Mouse (Mus musculus) intestine, embryonic 15.5 days (tissue): ENCODE results near the gene Glmp. TPM values are rescaled to one million over a fixed set of nuclear protein-coding genes. Genes with fewer than 3 reads are reported as not detected.
"Not testable (repeated sequence)": the region's sequence is repeated elsewhere in the genome, so short reads cannot be mapped to it uniquely, and the experiment has no call there.

Experiments used
- ATAC-seq: fragments of 200-750 bp; cut with Nextera tagmentation; 2 replicates; pipeline ENCODE4 v1.8.0; 2017; ENCODE audit warnings: moderate TSS enrichment, moderate library complexity
- H3K27ac ChIP-seq: fragments of 300-500 bp; sonication (generic); 2 replicates; pipeline ENCODE4 v1.5.1; 2015; ENCODE audit warnings: mild to moderate bottlenecking, inconsistent platforms
- H3K27me3 ChIP-seq: fragments of 300-500 bp; sonication (generic); replicated peaks from 2 replicates; pipeline ENCODE4 v1.6.1; 2015; ENCODE audit warnings: inconsistent platforms
- H3K36me3 ChIP-seq: fragments of 300-500 bp; sonication (generic); 2 replicates; pipeline ENCODE4 v1.6.1; 2015; ENCODE audit warnings: inconsistent platforms
- H3K4me1 ChIP-seq: fragments of 300-500 bp; sonication (generic); replicated peaks from 2 replicates; pipeline ENCODE4 v1.6.1; 2015; ENCODE audit warnings: inconsistent platforms
- H3K4me2 ChIP-seq: fragments of 300-500 bp; sonication (generic); replicated peaks from 2 replicates; pipeline ENCODE4 v1.6.1; 2015; ENCODE audit warnings: mild to moderate bottlenecking, inconsistent platforms
- H3K4me3 ChIP-seq: fragments of 300-500 bp; sonication (generic); replicated peaks from 2 replicates; pipeline ENCODE4 v1.5.1; 2015; ENCODE audit warnings: inconsistent platforms
- H3K9ac ChIP-seq: fragments of 300-500 bp; sonication (generic); 2 replicates; pipeline ENCODE4 v1.6.1; 2015; ENCODE audit warnings: inconsistent platforms
- H3K9me3 ChIP-seq: fragments of 300-500 bp; sonication (generic); 2 replicates; pipeline ENCODE4 v1.6.1; 2016; ENCODE audit warnings: inconsistent platforms
- WGBS: fragments of 180-500 bp; shearing (Covaris S2); methylation state at CpG from one replicate; pipeline ENCODE4 v1.1.7; 2015; 5-methylcytosine and 5-hydroxymethylcytosine counted together
- polyA plus RNA-seq: library from polyadenylated mRNA; unstranded; fragments of >200 nt; fragmentation: Nextera tagmentation; extraction: Ambion mirVana; gene quantifications from 2 replicates; pipeline ENCODE4 v1.2.1, GENCODE M21; 2015

Gene Glmp
- polyA plus RNA-seq, 1 experiment from 2014 or later: 268 TPM

DNA sequence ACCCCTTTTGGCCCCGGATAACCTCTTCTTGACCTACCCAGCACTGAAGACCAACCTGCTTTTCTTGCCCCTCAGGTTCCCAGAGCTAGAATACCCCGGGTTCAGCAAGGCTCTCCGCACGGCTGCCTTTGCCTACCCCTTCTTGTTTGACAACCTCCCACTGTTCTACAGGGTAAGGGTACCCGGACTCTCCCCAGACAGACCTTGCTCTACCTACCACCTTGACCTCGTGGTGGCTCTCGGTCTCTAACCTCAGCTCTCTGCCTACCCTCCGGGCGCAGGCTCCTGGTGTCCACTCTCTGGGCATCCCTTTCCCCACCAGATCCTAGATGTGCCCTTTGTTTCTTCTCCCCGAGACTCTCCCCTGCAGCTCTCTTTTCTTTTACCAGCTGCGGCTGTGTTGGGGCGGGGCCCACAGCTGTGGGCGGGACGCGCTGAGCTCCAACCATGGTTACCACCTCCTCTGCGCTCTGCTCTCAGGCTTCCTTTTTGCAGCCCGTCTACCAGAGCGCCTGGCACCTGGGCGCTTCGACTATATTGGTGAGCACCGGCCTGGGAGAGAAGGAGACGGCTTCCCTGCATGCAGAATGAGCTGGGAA lies 42.1 kb downstream of the Glmp start:
- H3K36me3 ChIP-seq, H3K9ac ChIP-seq, H3K27ac ChIP-seq, H3K4me3 ChIP-seq, H3K9me3 ChIP-seq: not testable (repeated sequence)
- WGBS: 7% methylated on average over 20 of the region's 22 CpGs
- Histone ChIP-seq H3K4me1 (peaks cover 13% of the 10 kb centered on the region), H3K27me3 (peaks cover 14% of the 10 kb centered on the region), H3K4me2 (peak overlapping the region; percentile 55)
- ATAC-seq: peak; percentile 77

- H3K9ac ChIP-seq, H3K4me2 ChIP-seq, H3K27ac ChIP-seq, H3K9me3 ChIP-seq, ATAC-seq, H3K36me3 ChIP-seq, H3K4me3 ChIP-seq: not testable (repeated sequence)
- peaks cover 13% of the 10 kb centered on the region for H3K4me1 ChIP-seq
- 59% methylated on average over 4 of the region's 7 CpGs for WGBS
- peaks cover 14% of the 10 kb centered on the region for H3K27me3 ChIP-seq
These were observed 42.7 kb downstream of the Glmp start for GRCm38 (mm10) chr3:88367517-88367916.

DNA sequence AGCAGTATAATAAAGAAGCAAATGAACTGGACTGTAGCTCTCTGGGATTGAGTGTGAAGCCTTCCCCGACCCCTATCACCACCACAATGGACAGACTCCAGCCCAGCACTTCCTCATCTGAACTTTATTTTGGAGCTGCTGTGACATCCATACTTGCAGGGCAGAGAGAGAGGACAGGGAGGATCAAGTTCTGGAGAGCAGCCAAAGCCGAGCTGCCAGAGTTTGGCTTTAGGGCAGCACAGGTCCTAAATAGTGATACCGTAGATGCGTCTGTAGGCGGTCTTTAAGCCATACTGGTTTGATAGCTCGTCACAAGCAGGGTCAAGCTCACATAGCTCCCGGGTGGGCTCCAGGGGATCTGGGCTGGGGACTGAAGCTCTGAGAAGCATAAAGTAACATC lies 43.7 kb downstream of the Glmp start:
- H3K9ac ChIP-seq, H3K36me3 ChIP-seq, H3K4me3 ChIP-seq, H3K4me2 ChIP-seq, H3K9me3 ChIP-seq, H3K27ac ChIP-seq, ATAC-seq: not testable (repeated sequence)
- H3K27me3 ChIP-seq: peaks cover 14% of the 10 kb centered on the region
- WGBS: 79% methylated on average over 7 of the region's 7 CpGs
- peaks cover 13% of the 10 kb centered on the region for H3K4me1 ChIP-seq

- not testable (repeated sequence) for H3K9ac ChIP-seq, H3K27ac ChIP-seq, H3K4me3 ChIP-seq, H3K9me3 ChIP-seq, H3K36me3 ChIP-seq, H3K27me3 ChIP-seq, H3K4me2 ChIP-seq, ATAC-seq, H3K4me1 ChIP-seq
- 92% methylated on average over 9 of the region's 9 CpGs for WGBS
These were observed 47.8 kb downstream of the Glmp start, which contains the start of gene Bglap3 for GRCm38 (mm10) chr3:88372643-88373042. Bglap3 (minus strand) TSS chr3:88372743.

- Histone ChIP-seq H3K4me2 (peak overlapping the region; percentile 54), H3K4me3 (0 out of 2 replicates have a peak overlapping the region, but pooled peaks have one; percentile 6)
- not testable (repeated sequence) for H3K4me1 ChIP-seq, H3K27me3 ChIP-seq, H3K9ac ChIP-seq, H3K36me3 ChIP-seq, H3K27ac ChIP-seq, H3K9me3 ChIP-seq
- peak; percentile 94 for ATAC-seq
- WGBS: 11% methylated on average over 19 of the region's 19 CpGs
These were observed 51.2 kb downstream of the Glmp start for GRCm38 (mm10) chr3:88375750-88376626.

- H3K4me1 ChIP-seq, H3K36me3 ChIP-seq, H3K9me3 ChIP-seq, H3K27me3 ChIP-seq, H3K4me3 ChIP-seq, H3K9ac ChIP-seq, H3K27ac ChIP-seq: not testable (repeated sequence)
- H3K4me2 ChIP-seq: peak overlapping the region; percentile 54
- 38% methylated on average over 7 of the region's 7 CpGs for WGBS
- peak; percentile 54 for ATAC-seq
These were observed 51.8 kb downstream of the Glmp start for GRCm38 (mm10) chr3:88376644-88377043.

DNA sequence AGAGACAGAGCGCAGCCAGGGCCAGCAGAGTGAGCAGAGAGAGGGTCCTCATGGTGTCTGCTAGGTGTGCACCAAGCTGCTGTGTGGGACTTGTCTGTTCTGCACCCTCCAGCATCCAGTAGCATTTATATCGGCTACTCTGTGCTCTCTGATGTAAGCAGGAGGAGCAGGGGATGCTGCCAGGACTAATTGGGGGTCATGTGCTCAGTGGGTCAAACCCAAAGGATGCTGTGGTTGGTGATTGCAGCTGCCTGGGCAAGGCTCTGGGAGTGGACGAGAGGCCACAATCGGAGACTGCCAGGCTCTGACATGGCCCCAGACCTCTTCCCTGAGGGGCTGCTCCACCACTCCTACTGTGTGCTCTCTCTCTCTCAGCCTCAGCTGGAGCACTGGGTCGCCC lies 53.8 kb downstream of the Glmp start, which contains the start of gene Bglap2:
Gene Bglap2 (minus strand): TSS at position 101 of the 400 bp plus-strand sequence.
- not testable (repeated sequence) for H3K27ac ChIP-seq, H3K4me2 ChIP-seq, H3K4me1 ChIP-seq, H3K27me3 ChIP-seq, H3K36me3 ChIP-seq, H3K9ac ChIP-seq, H3K9me3 ChIP-seq, ATAC-seq, H3K4me3 ChIP-seq
- 72% methylated on average over 5 of the region's 5 CpGs for WGBS

Other genes starting within 250 kb of the Glmp start
- gene Ttc24, start 246.7 kb upstream of the Glmp start, polyA plus RNA-seq: not detected in 2 replicates
- 16.7 and 17.0 TPM in 2 replicates for gene Iqgap3, start 243.1 kb upstream of the Glmp start, polyA plus RNA-seq
- gene Mef2d, start 182.7 kb upstream of the Glmp start, polyA plus RNA-seq: 19.7 and 20.8 TPM in 2 replicates
- gene Rhbg, start 70.3 kb upstream of the Glmp start, polyA plus RNA-seq: 0.59 and 0.69 TPM in 2 replicates
- gene Gm38392, start 37.8 kb upstream of the Glmp start, polyA plus RNA-seq: 0.15 and 0.42 TPM in 2 replicates
- gene Tsacc, start 28.0 kb upstream of the Glmp start, polyA plus RNA-seq: 10.2 and 12.2 TPM in 2 replicates
- 520 and 528 TPM in 2 replicates for gene Cct3, start 27.9 kb upstream of the Glmp start, polyA plus RNA-seq
- 20.6 and 21.6 TPM in 2 replicates for gene Tmem79, start 11.1 kb downstream of the Glmp start, polyA plus RNA-seq
- gene Smg5, start 11.2 kb downstream of the Glmp start, polyA plus RNA-seq: 39.9 and 45.8 TPM in 2 replicates
- gene Paqr6, start 39.6 kb downstream of the Glmp start, polyA plus RNA-seq: 3.7 and 4.2 TPM in 2 replicates
- gene Bglap3, start 47.7 kb downstream of the Glmp start, polyA plus RNA-seq: 1.3 and 2.7 TPM in 2 replicates
- not detected in 2 replicates for gene Bglap2, start 53.7 kb downstream of the Glmp start, polyA plus RNA-seq
- not detected in 2 replicates for gene Bglap, start 59.4 kb downstream of the Glmp start, polyA plus RNA-seq
- gene Pmf1, start 85.3 kb downstream of the Glmp start, polyA plus RNA-seq: 127 and 128 TPM in 2 replicates
- gene Slc25a44, start 100.1 kb downstream of the Glmp start, polyA plus RNA-seq: 17.2 and 17.3 TPM in 2 replicates
- gene Sema4a, start 136.2 kb downstream of the Glmp start, polyA plus RNA-seq: 30.9 and 39.2 TPM in 2 replicates
- gene Lmna, start 184.9 kb downstream of the Glmp start, polyA plus RNA-seq: 120 TPM in 2 replicates
- gene Mex3a, start 207.4 kb downstream of the Glmp start, polyA plus RNA-seq: 9.6 and 11.2 TPM in 2 replicates
- 75.2 and 89.8 TPM in 2 replicates for gene Rab25, start 223.3 kb downstream of the Glmp start, polyA plus RNA-seq
- gene Lamtor2, start 228.1 kb downstream of the Glmp start, polyA plus RNA-seq: 188 and 231 TPM in 2 replicates
- gene Ubqln4, start 228.7 kb downstream of the Glmp start, polyA plus RNA-seq: 43.6 and 43.7 TPM in 2 replicates